Mouse (Mus musculus): ENCODE results near the gene Plek2.
"Not testable (repeated sequence)": the region's sequence is repeated elsewhere in the genome, so short reads cannot be mapped to it uniquely, and the experiment has no call there.

DNA sequence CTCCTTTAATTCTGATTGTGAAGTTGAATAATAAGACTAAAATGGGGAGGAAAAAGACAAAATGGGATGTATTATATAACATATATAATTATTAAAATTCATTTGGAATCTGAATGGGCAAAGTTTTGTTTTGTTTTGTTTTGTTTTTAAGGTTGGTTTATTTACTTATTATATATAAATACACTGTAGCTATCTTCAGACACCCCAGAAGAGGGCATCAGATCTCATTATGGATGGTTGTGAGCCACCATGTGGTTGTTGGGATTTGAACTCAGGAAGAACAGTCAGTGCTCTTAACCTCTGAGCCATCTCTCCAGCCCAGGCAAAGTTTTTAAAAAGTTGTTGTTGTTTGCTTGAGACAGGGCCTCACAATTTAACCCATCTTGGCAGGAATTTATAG lies 16.2 kb upstream of the Plek2 start:
- TF ChIP-seq CTCF (conservative IDR thresholded peaks at IDR 0.05; ENCODE audit: insufficient read depth, insufficient read length, low read depth, low read length); POLR2A (IDR thresholded peaks at IDR 0.05; ENCODE audit: low read depth, low read length): not testable (repeated sequence)
